Comparison of ENCODE assay signal across 19 mouse cellular contexts in the genomic region with DNA sequence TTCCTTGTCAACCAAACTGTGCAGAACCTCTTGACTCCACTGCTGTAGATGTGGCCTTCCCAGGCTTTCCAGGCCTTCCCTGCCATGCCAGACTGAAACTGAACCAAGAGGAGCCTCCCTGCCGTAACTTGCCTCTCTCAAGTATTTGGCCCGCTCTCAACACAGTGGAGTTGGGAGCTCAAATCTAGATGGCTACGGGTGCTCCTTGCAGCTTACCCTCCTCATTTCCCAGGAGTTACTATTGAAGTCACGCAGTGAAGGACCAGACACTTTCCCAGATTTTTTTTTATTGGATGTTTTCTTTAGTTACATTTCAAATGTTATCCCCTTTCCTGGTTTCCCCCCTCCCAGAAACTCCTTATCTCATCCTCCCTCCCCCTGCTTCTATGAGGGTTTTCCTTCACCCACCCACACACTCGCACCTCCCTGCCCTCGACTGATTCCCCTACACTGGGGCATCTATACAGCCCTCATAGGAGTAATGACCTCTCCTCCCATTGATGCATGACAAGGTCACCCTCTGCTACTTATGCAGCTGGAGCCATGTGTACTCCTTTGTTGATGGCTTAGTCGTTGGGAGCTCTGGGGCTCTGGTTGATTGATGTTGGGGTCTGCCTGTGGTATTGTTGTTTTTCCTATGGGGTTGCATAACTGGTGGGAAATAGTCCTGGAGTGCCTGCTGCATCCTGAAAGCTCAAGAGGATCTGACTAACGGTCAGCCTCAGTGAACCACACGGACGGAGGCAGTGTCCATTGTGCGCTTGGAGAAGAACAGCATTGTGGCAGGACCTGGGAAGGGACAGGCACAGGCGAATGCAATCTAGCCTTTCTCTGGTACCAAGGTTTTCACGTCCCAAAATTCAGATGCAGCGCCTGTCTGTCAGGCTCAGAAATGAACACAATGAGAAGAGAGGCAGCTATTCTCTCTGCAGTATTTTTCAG.
DNase-seq lines count a peak whose midpoint lies in the region; ATAC-seq and TF ChIP-seq lines count a peak whose summit lies in the region.
"Had no signal": no experiment of that assay in that cellular context is flagged by ENCODE, and none has a peak within 500 bp of the region (broad histone marks: within the 10 kb centered on the region; RNA-seq: fewer than 3 reads in every experiment).

No protein-coding gene starts in this region.

- WGBS in forebrain, embryonic 11.5 days = 56% methylated on average over 14 of the region's 14 CpGs
- WGBS in forebrain, postnatal 0 days = 56% methylated on average over 14 of the region's 14 CpGs
- WGBS in midbrain, embryonic 10.5 days = 58% methylated on average over 14 of the region's 14 CpGs
- 52% methylated on average over 14 of the region's 14 CpGs for WGBS in midbrain, postnatal 0 days
- WGBS in intestine, postnatal 0 days = 75% methylated on average over 14 of the region's 14 CpGs

- no peaks in the 10 kb centered on the region for H3K36me3 ChIP-seq in forebrain, embryonic 11.5 days (ENCODE audit: control insufficient read depth, insufficient read depth, low read length)
- no peaks in the 10 kb centered on the region for H3K36me3 ChIP-seq in forebrain, postnatal 0 days (ENCODE audit: insufficient read depth)
- H3K36me3 ChIP-seq in midbrain, embryonic 10.5 days = no peaks in the 10 kb centered on the region
- no peaks in the 10 kb centered on the region for H3K36me3 ChIP-seq in midbrain, postnatal 0 days (ENCODE audit: insufficient read depth, low read length)
- no peaks in the 10 kb centered on the region for H3K36me3 ChIP-seq in intestine, postnatal 0 days (ENCODE audit: control insufficient read depth, insufficient read depth)
- H3K36me3 ChIP-seq: embryonic facial prominence, embryonic 12.5 days; heart, embryonic 10.5 days; neural tube, embryonic 12.5 days; stomach, embryonic 15.5 days had no signal

- no peaks in the 10 kb centered on the region for H3K27me3 ChIP-seq in forebrain, embryonic 11.5 days (ENCODE audit: control insufficient read depth, insufficient read depth, low read length)
- H3K27me3 ChIP-seq in forebrain, postnatal 0 days (ENCODE audit: insufficient read depth, low read length) = no peaks in the 10 kb centered on the region
- no peaks in the 10 kb centered on the region for H3K27me3 ChIP-seq in midbrain, embryonic 10.5 days (ENCODE audit: low read depth, poor library complexity, severe bottlenecking)
- H3K27me3 ChIP-seq in midbrain, postnatal 0 days (ENCODE audit: insufficient read depth, low read length) = no peaks in the 10 kb centered on the region
- H3K27me3 ChIP-seq in intestine, postnatal 0 days (replicated peaks; ENCODE audit: control insufficient read depth, insufficient read depth, low read length) = no peaks in the 10 kb centered on the region
- H3K27me3 ChIP-seq: embryonic facial prominence, embryonic 12.5 days; neural tube, embryonic 12.5 days; stomach, embryonic 15.5 days had no signal

- H3K9me3 ChIP-seq in forebrain, embryonic 11.5 days (ENCODE audit: control insufficient read depth, low read length) = no peaks in the 10 kb centered on the region
- no peaks in the 10 kb centered on the region for H3K9me3 ChIP-seq in forebrain, postnatal 0 days (ENCODE audit: low read length)
- H3K9me3 ChIP-seq in midbrain, embryonic 10.5 days (replicated peaks) = no peaks in the 10 kb centered on the region
- H3K9me3 ChIP-seq in midbrain, postnatal 0 days (ENCODE audit: low read length) = no peaks in the 10 kb centered on the region
- no peaks in the 10 kb centered on the region for H3K9me3 ChIP-seq in intestine, postnatal 0 days (ENCODE audit: control insufficient read depth)
- H3K9me3 ChIP-seq: embryonic facial prominence, embryonic 12.5 days; heart, embryonic 10.5 days; neural tube, embryonic 12.5 days; stomach, embryonic 15.5 days had no signal

- TF ChIP-seq CTCF in forebrain, postnatal 0 days (IDR thresholded peaks at IDR 0.05; ENCODE audit: low read depth) = no peak
- TF ChIP-seq CTCF in midbrain, postnatal 0 days (IDR thresholded peaks at IDR 0.05) = no peak
- TF ChIP-seq CTCF in intestine, postnatal 0 days (IDR thresholded peaks at IDR 0.05; ENCODE audit: low read depth) = no peak

- peak; percentile 60; the same call in 1 of the 2 replicates for ATAC-seq in forebrain, embryonic 11.5 days (replicated peaks; ENCODE audit: low FRiP score)
- ATAC-seq in forebrain, postnatal 0 days = no peak
- ATAC-seq in midbrain, postnatal 0 days (ENCODE audit: low FRiP score) = no peak
- no peak for ATAC-seq in intestine, postnatal 0 days

- H3K4me2 ChIP-seq in forebrain, embryonic 11.5 days (ENCODE audit: low read depth, low read length, severe bottlenecking) = no peak overlapping the region
- no peak overlapping the region for H3K4me2 ChIP-seq in forebrain, postnatal 0 days (ENCODE audit: low read depth)
- no peak overlapping the region for H3K4me2 ChIP-seq in midbrain, postnatal 0 days (ENCODE audit: low read depth, low read length, poor library complexity, severe bottlenecking)
- H3K4me2 ChIP-seq in intestine, postnatal 0 days (replicated peaks; ENCODE audit: low read depth) = no peak overlapping the region
- H3K4me2 ChIP-seq: embryonic facial prominence, embryonic 12.5 days; neural tube, embryonic 12.5 days; stomach, embryonic 15.5 days had no signal

- DNase-seq in forebrain, embryonic 11.5 days (ENCODE audit: low spot score) = no peak
- no peak for DNase-seq in forebrain, postnatal 0 days
- DNase-seq in midbrain, embryonic 10.5 days (ENCODE audit: low spot score) = peak; percentile 47
- no peak for DNase-seq in midbrain, postnatal 0 days (ENCODE audit: low spot score)
- DNase-seq in mesoderm, embryonic 11.5 days (ENCODE audit: low read depth, low spot score) = peak; percentile 58
- no peak for DNase-seq in layer of hippocampus, postnatal 10 days (ENCODE audit: low spot score in 2 of 2)
- no peak for DNase-seq in thymus, postnatal 0 days (ENCODE audit: low spot score)
- DNase-seq: gastrocnemius, postnatal 36 days; heart, postnatal 14 days; kidney, postnatal 25 days; layer of hippocampus, postnatal 36 days; lung, adult 18-20 months; right cerebral cortex, postnatal 14 days; thymus, adult 2 months had no signal

- H3K4me3 ChIP-seq in forebrain, embryonic 11.5 days (ENCODE audit: low read depth, low read length) = no peak overlapping the region
- H3K4me3 ChIP-seq in forebrain, postnatal 0 days (ENCODE audit: low read depth, low read length) = no peak overlapping the region
- H3K4me3 ChIP-seq in midbrain, embryonic 10.5 days = no peak overlapping the region
- no peak overlapping the region for H3K4me3 ChIP-seq in midbrain, postnatal 0 days (ENCODE audit: low read depth, low read length)
- H3K4me3 ChIP-seq in intestine, postnatal 0 days (ENCODE audit: low read depth, low read length) = no peak overlapping the region
- H3K4me3 ChIP-seq: embryonic facial prominence, embryonic 12.5 days; heart, embryonic 10.5 days; neural tube, embryonic 12.5 days; stomach, embryonic 15.5 days had no signal

- H3K4me1 ChIP-seq in forebrain, embryonic 11.5 days (replicated peaks; ENCODE audit: control insufficient read depth, insufficient read depth, low read length) = no peaks in the 10 kb centered on the region; the same call in 1 of the 2 replicates
- H3K4me1 ChIP-seq in forebrain, postnatal 0 days (ENCODE audit: insufficient read depth) = no peaks in the 10 kb centered on the region
- peaks cover 18% of the 10 kb centered on the region for H3K4me1 ChIP-seq in midbrain, embryonic 10.5 days
- H3K4me1 ChIP-seq in midbrain, postnatal 0 days (ENCODE audit: insufficient read depth, low read length) = no peaks in the 10 kb centered on the region
- H3K4me1 ChIP-seq in intestine, postnatal 0 days (replicated peaks; ENCODE audit: control insufficient read depth, insufficient read depth, low read length) = no peaks in the 10 kb centered on the region
- H3K4me1 ChIP-seq: embryonic facial prominence, embryonic 12.5 days; stomach, embryonic 15.5 days had no signal

- H3K27ac ChIP-seq in forebrain, embryonic 11.5 days (ENCODE audit: low read depth, low read length) = no peak overlapping the region; the same call in 1 of the 2 replicates
- no peak overlapping the region for H3K27ac ChIP-seq in forebrain, postnatal 0 days (ENCODE audit: low read depth, low read length)
- H3K27ac ChIP-seq in midbrain, embryonic 10.5 days (replicated peaks) = peak overlapping the region; percentile 76
- no peak overlapping the region for H3K27ac ChIP-seq in midbrain, postnatal 0 days (ENCODE audit: low read depth, low read length)
- H3K27ac ChIP-seq in intestine, postnatal 0 days (ENCODE audit: low read depth, low read length) = no peak overlapping the region
- H3K27ac ChIP-seq: embryonic facial prominence, embryonic 12.5 days; heart, embryonic 10.5 days; neural tube, embryonic 12.5 days; stomach, embryonic 15.5 days had no signal

- H3K9ac ChIP-seq in forebrain, embryonic 11.5 days (ENCODE audit: low read length) = no peak overlapping the region
- no peak overlapping the region for H3K9ac ChIP-seq in forebrain, postnatal 0 days
- H3K9ac ChIP-seq in midbrain, postnatal 0 days (replicated peaks; ENCODE audit: low read length, poor library complexity, severe bottlenecking) = no peak overlapping the region
- no peak overlapping the region for H3K9ac ChIP-seq in intestine, postnatal 0 days (ENCODE audit: low read depth, low read length)
- H3K9ac ChIP-seq: embryonic facial prominence, embryonic 12.5 days; neural tube, embryonic 12.5 days; stomach, embryonic 15.5 days had no signal

Comparison
In these comparisons a context has a peak if more than half of its experiments do, and no peak if none do; other contexts are left out.
1. DNase-seq: peak in midbrain, embryonic 10.5 days (single experiment) and mesoderm, embryonic 11.5 days (single experiment); none in forebrain, embryonic 11.5 days (single experiment), forebrain, postnatal 0 days (single experiment), midbrain, postnatal 0 days (single experiment), layer of hippocampus, postnatal 10 days (0 of 2) and thymus, postnatal 0 days (single experiment).